Mouse (Mus musculus): Measurements from ENCODE around the gene Defb25. TPM values are rescaled to one million over a fixed set of nuclear protein-coding genes. Genes with fewer than 3 reads are reported as not detected.

The Defb25 gene
- total RNA-seq, 2 experiments from 2014 or later, result not detected

DNA sequence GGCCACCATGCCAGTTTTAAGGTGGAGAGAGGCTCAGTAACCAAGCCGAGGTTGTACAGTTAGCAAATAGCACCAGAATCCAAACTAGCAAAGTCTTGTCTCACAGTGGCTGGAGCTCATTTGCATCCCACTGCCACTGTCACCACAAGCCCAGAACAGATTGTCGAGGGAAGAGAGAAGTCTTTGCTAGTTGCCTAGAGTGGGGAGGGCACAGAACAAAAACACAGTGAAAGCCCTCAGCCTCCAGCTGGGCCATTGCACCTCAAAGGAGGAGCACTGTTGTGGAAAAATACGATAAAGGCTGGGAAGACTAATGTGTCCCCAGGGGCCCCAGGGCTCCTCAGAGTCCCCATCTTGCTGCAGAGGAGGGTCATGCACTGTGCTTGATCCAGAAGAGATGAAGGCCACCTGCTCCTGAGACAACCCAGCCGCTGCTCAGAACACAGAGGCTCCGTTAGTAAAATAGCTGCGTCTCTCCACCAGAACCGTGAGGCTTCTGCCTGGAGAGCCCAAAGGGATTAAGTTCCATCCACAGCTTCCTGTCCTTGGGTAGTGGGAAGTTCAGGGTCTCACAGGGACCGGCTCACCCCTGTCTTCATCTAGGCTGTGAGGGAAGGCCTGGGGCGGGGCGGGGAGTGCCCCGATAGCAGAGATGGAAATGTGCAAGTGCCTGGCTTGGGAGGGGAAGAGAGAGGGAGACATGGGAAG lies 16.7 kb upstream of the Defb25 start:
- Histone ChIP-seq H3K4me3 (no peak overlapping the region), H3K27ac (no peak overlapping the region)
- no peak for DNase-seq (ENCODE audit: low spot score in 2 of 2)
- TF ChIP-seq CTCF (conservative IDR thresholded peaks at IDR 0.05), result no peak

- no peak for TF ChIP-seq CTCF (conservative IDR thresholded peaks at IDR 0.05)
- H3K27ac ChIP-seq, result no peak overlapping the region
- no peak overlapping the region for H3K4me3 ChIP-seq
- no peak for DNase-seq (ENCODE audit: low spot score in 2 of 2)
Observed at GRCm38 (mm10) chr2:152638865-152639264, 16.0 kb upstream of the Defb25 start.

- Histone ChIP-seq H3K27ac (no peak overlapping the region), H3K4me3 (no peak overlapping the region)
- no peak for DNase-seq (ENCODE audit: low spot score in 2 of 2)
- TF ChIP-seq CTCF (conservative IDR thresholded peaks at IDR 0.05), result no peak
Observed at GRCm38 (mm10) chr2:152637381-152637780, 14.5 kb upstream of the Defb25 start.

DNA sequence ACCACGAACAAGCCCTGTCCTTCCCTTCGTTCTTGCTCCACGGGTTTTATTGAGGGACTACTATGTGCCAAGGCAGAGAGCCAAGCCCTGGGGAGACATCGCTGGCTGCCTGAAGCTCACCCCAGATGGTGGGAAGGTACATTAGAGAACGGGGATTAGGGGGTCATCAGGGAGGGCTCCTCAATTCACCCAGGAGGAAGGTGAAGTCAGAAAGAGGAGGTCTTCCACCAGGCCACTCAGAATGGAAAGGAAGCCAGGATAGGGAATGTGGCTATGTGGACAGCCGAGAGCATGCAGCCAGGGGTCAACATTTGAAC lies 14.1 kb upstream of the Defb25 start:
- Histone ChIP-seq H3K27ac (no peak overlapping the region), H3K4me3 (no peak overlapping the region)
- DNase-seq (ENCODE audit: low spot score in 2 of 2), result no peak
- TF ChIP-seq CTCF (conservative IDR thresholded peaks at IDR 0.05), result no peak

- H3K27ac ChIP-seq, result no peak overlapping the region
- TF ChIP-seq CTCF (conservative IDR thresholded peaks at IDR 0.05), result no peak
- DNase-seq (ENCODE audit: low spot score in 2 of 2), result no peak
- no peak overlapping the region for H3K4me3 ChIP-seq
Observed at GRCm38 (mm10) chr2:152636246-152637005, 13.6 kb upstream of the Defb25 start.

DNA sequence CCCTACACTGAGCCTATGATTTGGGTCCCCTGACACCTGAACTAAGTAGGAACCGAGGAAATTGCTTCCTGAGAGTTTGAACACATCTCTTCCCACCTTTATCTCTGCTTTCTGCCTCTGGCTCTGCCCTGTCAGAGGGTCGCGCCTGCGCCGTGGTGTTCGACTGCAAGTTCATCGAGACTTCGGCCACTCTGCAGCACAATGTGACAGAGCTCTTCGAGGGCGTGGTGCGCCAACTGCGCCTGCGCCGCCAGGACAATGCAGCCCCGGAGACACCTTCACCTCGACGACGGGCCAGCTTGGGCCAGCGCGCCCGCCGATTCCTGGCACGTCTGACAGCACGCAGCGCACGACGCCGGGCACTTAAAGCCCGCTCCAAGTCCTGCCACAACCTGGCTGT lies 11.5 kb upstream of the Defb25 start:
- H3K27ac ChIP-seq, result no peak overlapping the region
- no peak for DNase-seq (ENCODE audit: low spot score in 2 of 2)
- no peak overlapping the region for H3K4me3 ChIP-seq
- TF ChIP-seq CTCF (conservative IDR thresholded peaks at IDR 0.05), result no peak

- no peak overlapping the region for H3K4me3 ChIP-seq
- no peak overlapping the region for H3K27ac ChIP-seq
- TF ChIP-seq CTCF (conservative IDR thresholded peaks at IDR 0.05), result no peak
- no peak for DNase-seq (ENCODE audit: low spot score in 2 of 2)
Observed at GRCm38 (mm10) chr2:152633334-152633733, 10.5 kb upstream of the Defb25 start.

DNA sequence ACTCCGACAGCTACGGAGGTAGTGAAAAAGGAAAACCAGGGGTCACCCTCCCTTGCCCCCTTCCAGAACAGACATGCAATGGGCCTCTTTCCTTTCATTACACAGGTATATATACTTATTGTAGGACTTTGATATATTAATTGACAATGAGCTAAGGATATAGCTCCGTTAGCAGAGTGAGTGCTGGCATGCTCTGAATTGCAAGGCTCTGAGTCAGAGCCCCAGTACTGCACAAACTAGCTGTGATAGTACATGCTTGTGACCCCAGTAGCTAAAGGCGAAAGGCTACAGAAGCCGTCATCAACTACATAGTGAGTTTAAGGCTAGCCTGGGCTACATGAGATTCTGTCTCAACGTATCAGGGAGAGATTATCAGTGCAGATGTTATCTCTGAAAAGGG lies 7.1 kb upstream of the Defb25 start:
- H3K4me3 ChIP-seq, result no peak overlapping the region
- no peak overlapping the region for H3K27ac ChIP-seq
- DNase-seq (ENCODE audit: low spot score in 2 of 2), result no peak
- no peak for TF ChIP-seq CTCF (conservative IDR thresholded peaks at IDR 0.05)

- Histone ChIP-seq H3K4me3 (no peak overlapping the region), H3K27ac (no peak overlapping the region)
- TF ChIP-seq CTCF (conservative IDR thresholded peaks at IDR 0.05), result no peak
- no peak for DNase-seq (ENCODE audit: low spot score in 2 of 2)
Observed at GRCm38 (mm10) chr2:152629239-152629638, 6.4 kb upstream of the Defb25 start.

DNA sequence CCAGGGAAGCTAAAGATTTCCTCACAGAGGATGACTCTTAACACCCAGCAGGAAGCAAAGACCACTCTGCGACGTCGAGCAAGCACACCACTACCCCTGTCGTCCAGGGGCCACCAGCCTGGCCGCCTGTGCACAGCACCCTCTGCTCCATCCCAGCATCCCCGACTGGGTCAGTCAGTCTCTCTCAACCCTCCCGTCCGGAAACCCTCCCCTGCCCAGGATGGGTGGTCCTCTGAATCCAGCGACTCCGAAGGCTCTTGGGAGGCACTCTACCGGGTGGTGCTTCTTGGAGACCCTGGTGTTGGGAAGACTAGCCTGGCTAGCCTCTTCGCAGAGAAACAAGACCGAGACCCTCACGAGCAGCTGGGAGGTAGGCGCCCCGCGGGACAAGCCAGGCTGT lies 5.2 kb upstream of the Defb25 start:
- no peak overlapping the region for H3K4me3 ChIP-seq
- no peak for TF ChIP-seq CTCF (conservative IDR thresholded peaks at IDR 0.05)

GRCm38 (mm10) chr2:152626774-152627591 lies 4.1 kb upstream of the Defb25 start, which contains the start of gene Rem1:
Rem1 (plus strand) TSS chr2:152626951.
- Histone ChIP-seq H3K4me3 (peak within 1 kb of the TSS; percentile 42), H3K27ac (no peak within 1 kb of the TSS)
- no peak for DNase-seq (ENCODE audit: low spot score in 2 of 2)
- no peak for TF ChIP-seq CTCF (conservative IDR thresholded peaks at IDR 0.05)

More for the DNA sequence above, 5.2 kb upstream of the Defb25 start:
- no peak overlapping the region for H3K27ac ChIP-seq
- DNase-seq (ENCODE audit: low spot score in 2 of 2), result no peak

- TF ChIP-seq CTCF (conservative IDR thresholded peaks at IDR 0.05), result no peak
Observed at GRCm38 (mm10) chr2:152625256-152625655, 2.4 kb upstream of the Defb25 start.

GRCm38 (mm10) chr2:152624566-152624965 lies 1.7 kb upstream of the Defb25 start:
- DNase-seq (ENCODE audit: low spot score in 2 of 2), result no peak
- TF ChIP-seq CTCF (conservative IDR thresholded peaks at IDR 0.05), result no peak
- Histone ChIP-seq H3K27ac (no peak overlapping the region), H3K4me3 (no peak overlapping the region)

More at GRCm38 (mm10) chr2:152625256-152625655, 2.4 kb upstream of the Defb25 start:
- no peak overlapping the region for H3K27ac ChIP-seq
- no peak overlapping the region for H3K4me3 ChIP-seq
- no peak for DNase-seq (ENCODE audit: low spot score in 2 of 2)
